Mouse (Mus musculus) erythroblast, embryonic 14.5 days (primary cell): ENCODE results near the gene Sorcs3.

Source experiments
- GATA1 ChIP-seq: IDR thresholded peaks from 2 replicates; pipeline ENCODE4 v1.6.1; 2012; ENCODE audit warnings: low read length, inconsistent platforms, mixed read lengths
- TAL1 ChIP-seq: IDR thresholded peaks from 3 replicates; pipeline ENCODE4 v1.6.1; 2012; ENCODE audit warnings: low read length, inconsistent platforms, mixed read lengths

GRCm38 (mm10) chr19:48282250-48282649 is 76.4 kb downstream of the Sorcs3 start:
- TF ChIP-seq GATA1: no peak
- TF ChIP-seq TAL1: no peak
